Mouse (Mus musculus) megakaryocyte, adult 5-6 weeks (primary cell): ENCODE measurements around the gene Arhgdia. TPM values are rescaled to one million over a fixed set of nuclear protein-coding genes. Genes with fewer than 3 reads are reported as not detected.

ENCODE experiments used
- ATAC-seq: 2 replicates; pipeline ENCODE4 v1.8.0; 2016; ENCODE audit warnings: mild to moderate bottlenecking, inconsistent platforms; ENCODE audit not compliant: poor library complexity, severe bottlenecking
- total RNA-seq, 2 experiments: library from RNA; stranded (forward) in 1 of 2; stranded (reverse) in 1 of 2; fragments of 153-499, 151-499 nt in 1 of 2; fragments of 221-1000, 200-1000 nt in 1 of 2; gene quantifications; 2 replicates each; pipeline versions ENCODE4 v1.2.3 to v1.2.4; 2015 to 2017

Arhgdia gene
- total RNA-seq, 2 experiments from 2014 or later, result 226 to 521 TPM

DNA sequence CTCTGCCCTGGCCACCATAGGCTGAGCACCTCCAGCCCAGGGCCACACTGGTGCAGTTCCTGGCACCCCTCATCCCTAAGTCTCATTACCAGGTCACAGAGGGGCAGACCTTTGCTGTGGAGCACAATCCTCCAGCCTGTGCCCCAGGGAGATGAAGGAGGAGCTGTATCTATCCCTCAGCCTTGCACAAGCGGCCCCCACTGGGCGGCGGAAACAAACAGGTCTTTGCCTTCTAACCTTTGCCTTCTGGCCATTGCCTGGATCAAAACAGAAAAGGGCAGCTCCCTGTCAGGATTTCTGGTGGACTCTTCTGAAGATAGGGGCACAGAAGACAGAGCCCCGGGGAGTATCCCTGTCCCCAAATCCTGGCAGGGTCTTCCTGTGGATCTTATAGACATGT lies 52.5 kb downstream of the Arhgdia start:
- no peak for ATAC-seq

Other genes with a start within 250 kb of the Arhgdia start
Only the 30 nearest of the 35 such genes appear.
- gene Nploc4, start 143.9 kb downstream of the Arhgdia start, total RNA-seq (2015), result 27.5 and 33.6 TPM in 2 replicates
- 30.8 and 39.5 TPM in 2 replicates for gene Nploc4, start 143.9 kb downstream of the Arhgdia start, total RNA-seq (2017)
- 0.16 TPM in 1 of 2 replicates, not detected in the other for gene Tspan10, start 139.0 kb downstream of the Arhgdia start, total RNA-seq (2015)
- not detected in 2 replicates for gene Tspan10, start 139.0 kb downstream of the Arhgdia start, total RNA-seq (2017)
- 1.1 TPM in 1 of 2 replicates, not detected in the other for gene Pde6g, start 128.1 kb downstream of the Arhgdia start, total RNA-seq (2015)
- gene Pde6g, start 128.1 kb downstream of the Arhgdia start, total RNA-seq (2017), result not detected in 2 replicates
- 6.2 and 7.7 TPM in 2 replicates for gene Oxld1, start 123.6 kb downstream of the Arhgdia start, total RNA-seq (2015)
- gene Oxld1, start 123.6 kb downstream of the Arhgdia start, total RNA-seq (2017), result 4.2 and 6.8 TPM in 2 replicates
- gene Ccdc137, start 123.5 kb downstream of the Arhgdia start, total RNA-seq (2015), result 5.8 and 6.2 TPM in 2 replicates
- 5.9 and 36.8 TPM in 2 replicates for gene Ccdc137, start 123.5 kb downstream of the Arhgdia start, total RNA-seq (2017)
- gene Arl16, start 114.0 kb downstream of the Arhgdia start, total RNA-seq (2015), result 14.1 and 15.1 TPM in 2 replicates
- gene Arl16, start 114.0 kb downstream of the Arhgdia start, total RNA-seq (2017), result 9.1 and 10.8 TPM in 2 replicates
- 34.3 and 35.6 TPM in 2 replicates for gene Mrpl12, start 97.0 kb downstream of the Arhgdia start, total RNA-seq (2015)
- gene Mrpl12, start 97.0 kb downstream of the Arhgdia start, total RNA-seq (2017), result 25.4 and 41.7 TPM in 2 replicates
- gene Slc25a10, start 89.8 kb downstream of the Arhgdia start, total RNA-seq (2015), result 9.3 and 14.7 TPM in 2 replicates
- 12.8 and 17.2 TPM in 2 replicates for gene Slc25a10, start 89.8 kb downstream of the Arhgdia start, total RNA-seq (2017)
- not detected in 2 replicates for gene Gcgr, start 50.9 kb downstream of the Arhgdia start, total RNA-seq (2015)
- gene Gcgr, start 50.9 kb downstream of the Arhgdia start, total RNA-seq (2017), result not detected in 2 replicates
- gene Mcrip1, start 31.9 kb downstream of the Arhgdia start, total RNA-seq (2015), result 79.7 and 83.0 TPM in 2 replicates
- gene Mcrip1, start 31.9 kb downstream of the Arhgdia start, total RNA-seq (2017), result 18.3 and 30.5 TPM in 2 replicates
- gene Ppp1r27, start 30.5 kb downstream of the Arhgdia start, total RNA-seq (2015), result not detected in 2 replicates
- not detected in 2 replicates for gene Ppp1r27, start 30.5 kb downstream of the Arhgdia start, total RNA-seq (2017)
- 301 and 325 TPM in 2 replicates for gene P4hb, start 8.4 kb downstream of the Arhgdia start, total RNA-seq (2015)
- gene P4hb, start 8.4 kb downstream of the Arhgdia start, total RNA-seq (2017), result 587 and 590 TPM in 2 replicates
- gene Alyref, start 16.7 kb upstream of the Arhgdia start, total RNA-seq (2015), result 143 and 149 TPM in 2 replicates
- gene Alyref, start 16.7 kb upstream of the Arhgdia start, total RNA-seq (2017), result 171 and 196 TPM in 2 replicates
- gene Anapc11, start 16.8 kb upstream of the Arhgdia start, total RNA-seq (2015), result 79.9 and 90.6 TPM in 2 replicates
- 30.0 and 32.3 TPM in 2 replicates for gene Anapc11, start 16.8 kb upstream of the Arhgdia start, total RNA-seq (2017)
- not detected in 2 replicates for gene Npb, start 26.9 kb upstream of the Arhgdia start, total RNA-seq (2015)
- not detected in 2 replicates for gene Npb, start 26.9 kb upstream of the Arhgdia start, total RNA-seq (2017)
- gene Pcyt2, start 36.3 kb upstream of the Arhgdia start, total RNA-seq (2015), result 11.8 and 13.3 TPM in 2 replicates
- gene Pcyt2, start 36.3 kb upstream of the Arhgdia start, total RNA-seq (2017), result 17.3 and 22.6 TPM in 2 replicates
- gene Sirt7, start 43.6 kb upstream of the Arhgdia start, total RNA-seq (2015), result 51.4 and 53.6 TPM in 2 replicates
- 119 and 121 TPM in 2 replicates for gene Sirt7, start 43.6 kb upstream of the Arhgdia start, total RNA-seq (2017)
- gene Mafg, start 52.0 kb upstream of the Arhgdia start, total RNA-seq (2015), result 23.1 and 23.8 TPM in 2 replicates
- 58.7 and 68.0 TPM in 2 replicates for gene Mafg, start 52.0 kb upstream of the Arhgdia start, total RNA-seq (2017)
- 3.5 and 3.7 TPM in 2 replicates for gene Pycr1, start 62.1 kb upstream of the Arhgdia start, total RNA-seq (2015)
- gene Pycr1, start 62.1 kb upstream of the Arhgdia start, total RNA-seq (2017), result 2.9 TPM in 2 replicates
- gene Myadml2, start 66.5 kb upstream of the Arhgdia start, total RNA-seq (2015), result not detected in 2 replicates
- gene Myadml2, start 66.5 kb upstream of the Arhgdia start, total RNA-seq (2017), result not detected in 2 replicates
- gene Notum, start 79.6 kb upstream of the Arhgdia start, total RNA-seq (2015), result not detected in 2 replicates
- gene Notum, start 79.6 kb upstream of the Arhgdia start, total RNA-seq (2017), result not detected in 2 replicates
- gene Aspscr1, start 91.3 kb upstream of the Arhgdia start, total RNA-seq (2015), result 57.9 and 63.1 TPM in 2 replicates
- gene Aspscr1, start 91.3 kb upstream of the Arhgdia start, total RNA-seq (2017), result 59.5 and 70.2 TPM in 2 replicates
- 84.6 and 95.8 TPM in 2 replicates for gene Cenpx, start 132.1 kb upstream of the Arhgdia start, total RNA-seq (2015)
- gene Cenpx, start 132.1 kb upstream of the Arhgdia start, total RNA-seq (2017), result 67.0 and 71.5 TPM in 2 replicates
- gene Lrrc45, start 132.3 kb upstream of the Arhgdia start, total RNA-seq (2015), result 6.3 and 7.2 TPM in 2 replicates
- 21.0 and 21.6 TPM in 2 replicates for gene Lrrc45, start 132.3 kb upstream of the Arhgdia start, total RNA-seq (2017)
- 0.25 and 0.83 TPM in 2 replicates for gene Rac3, start 139.8 kb upstream of the Arhgdia start, total RNA-seq (2015)
- 1.4 TPM in 1 of 2 replicates, not detected in the other for gene Rac3, start 139.8 kb upstream of the Arhgdia start, total RNA-seq (2017)
- gene Dcxr, start 145.7 kb upstream of the Arhgdia start, total RNA-seq (2015), result 24.9 and 30.0 TPM in 2 replicates
- gene Dcxr, start 145.7 kb upstream of the Arhgdia start, total RNA-seq (2017), result 20.0 and 25.0 TPM in 2 replicates
- 7.6 and 8.5 TPM in 2 replicates for gene Cbr2, start 150.5 kb upstream of the Arhgdia start, total RNA-seq (2015)
- 1.7 and 8.9 TPM in 2 replicates for gene Cbr2, start 150.5 kb upstream of the Arhgdia start, total RNA-seq (2017)
- 10.5 and 11.9 TPM in 2 replicates for gene Hmga1b, start 181.2 kb upstream of the Arhgdia start, total RNA-seq (2015)
- gene Hmga1b, start 181.2 kb upstream of the Arhgdia start, total RNA-seq (2017), result 7.6 and 8.8 TPM in 2 replicates
- gene Rfng, start 202.6 kb upstream of the Arhgdia start, total RNA-seq (2015), result 10.4 and 14.5 TPM in 2 replicates
- 3.3 and 5.7 TPM in 2 replicates for gene Rfng, start 202.6 kb upstream of the Arhgdia start, total RNA-seq (2017)
- 51.4 and 70.1 TPM in 2 replicates for gene Gps1, start 202.6 kb upstream of the Arhgdia start, total RNA-seq (2015)
- gene Gps1, start 202.6 kb upstream of the Arhgdia start, total RNA-seq (2017), result 52.1 and 56.3 TPM in 2 replicates